Mouse (Mus musculus): ENCODE measurements around the gene Trim10.

Gene Trim10

DNA sequence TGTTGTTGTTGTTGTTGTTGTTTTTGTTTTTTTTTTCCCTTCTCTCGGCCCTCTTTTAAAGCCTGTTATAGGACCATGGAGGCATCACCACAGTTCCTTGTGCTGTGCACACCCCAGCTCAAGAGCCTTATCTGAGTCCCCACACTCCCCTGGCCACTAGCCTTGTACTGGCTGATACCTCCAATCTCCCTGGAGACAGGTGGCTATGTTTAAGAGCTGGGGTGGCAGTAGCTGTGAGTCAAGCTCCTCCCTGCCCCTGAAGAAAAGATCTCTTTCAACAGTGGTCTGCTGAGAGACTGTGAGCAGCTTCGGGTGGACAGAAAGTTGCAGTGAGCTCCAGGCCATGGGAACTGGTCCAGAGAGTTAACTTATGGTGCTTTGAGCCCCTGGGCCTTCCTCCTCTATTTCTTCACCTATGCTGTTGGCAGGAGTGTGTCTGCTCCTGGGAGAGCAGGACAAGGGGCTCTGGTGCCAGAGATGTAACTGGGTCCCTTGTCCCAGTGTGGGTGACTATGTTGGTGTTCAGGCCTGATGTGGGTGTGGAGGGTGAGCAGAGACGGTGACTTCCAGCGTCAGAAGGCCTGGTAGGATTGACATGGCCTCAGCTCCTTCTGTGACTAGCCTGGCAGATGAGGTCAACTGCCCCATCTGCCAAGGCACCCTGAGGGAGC, at the start of gene Trim10:
Trim10 (plus strand) TSS at position 291 of the 671 bp plus-strand sequence.
- no peak for DNase-seq

GRCm38 (mm10) chr17:36824005-36824404, 45.4 kb upstream of the Trim10 start:
- peak; percentile 62 for DNase-seq

GRCm38 (mm10) chr17:36825525-36825924, 43.8 kb upstream of the Trim10 start:
- DNase-seq = no peak

- DNase-seq = peak; percentile 92
Measured at GRCm38 (mm10) chr17:36826002-36826401, 43.4 kb upstream of the Trim10 start.

DNA sequence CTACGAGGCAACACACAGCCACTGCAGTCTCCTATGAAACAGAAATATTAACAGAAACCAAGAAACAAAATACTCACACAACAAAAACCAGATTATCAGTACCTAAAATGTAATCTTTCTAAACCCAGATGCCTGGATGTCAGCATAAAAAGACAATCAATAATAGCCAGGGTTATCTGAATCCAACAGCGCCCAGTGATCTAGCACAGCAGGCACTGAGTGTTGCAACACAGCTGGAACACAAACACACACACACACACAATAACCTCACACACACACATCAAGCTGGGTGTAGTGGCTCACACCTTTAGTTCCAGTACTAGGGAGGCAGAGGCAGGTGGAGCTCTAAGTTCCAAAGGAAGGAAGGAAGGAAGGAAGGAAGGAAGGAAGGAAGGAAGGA, 40.9 kb upstream of the Trim10 start:
- no peak for DNase-seq

GRCm38 (mm10) chr17:36830470-36830869, 38.9 kb upstream of the Trim10 start:
- no peak for DNase-seq

- DNase-seq = no peak
Measured at GRCm38 (mm10) chr17:36832694-36833093, 36.7 kb upstream of the Trim10 start.

DNA sequence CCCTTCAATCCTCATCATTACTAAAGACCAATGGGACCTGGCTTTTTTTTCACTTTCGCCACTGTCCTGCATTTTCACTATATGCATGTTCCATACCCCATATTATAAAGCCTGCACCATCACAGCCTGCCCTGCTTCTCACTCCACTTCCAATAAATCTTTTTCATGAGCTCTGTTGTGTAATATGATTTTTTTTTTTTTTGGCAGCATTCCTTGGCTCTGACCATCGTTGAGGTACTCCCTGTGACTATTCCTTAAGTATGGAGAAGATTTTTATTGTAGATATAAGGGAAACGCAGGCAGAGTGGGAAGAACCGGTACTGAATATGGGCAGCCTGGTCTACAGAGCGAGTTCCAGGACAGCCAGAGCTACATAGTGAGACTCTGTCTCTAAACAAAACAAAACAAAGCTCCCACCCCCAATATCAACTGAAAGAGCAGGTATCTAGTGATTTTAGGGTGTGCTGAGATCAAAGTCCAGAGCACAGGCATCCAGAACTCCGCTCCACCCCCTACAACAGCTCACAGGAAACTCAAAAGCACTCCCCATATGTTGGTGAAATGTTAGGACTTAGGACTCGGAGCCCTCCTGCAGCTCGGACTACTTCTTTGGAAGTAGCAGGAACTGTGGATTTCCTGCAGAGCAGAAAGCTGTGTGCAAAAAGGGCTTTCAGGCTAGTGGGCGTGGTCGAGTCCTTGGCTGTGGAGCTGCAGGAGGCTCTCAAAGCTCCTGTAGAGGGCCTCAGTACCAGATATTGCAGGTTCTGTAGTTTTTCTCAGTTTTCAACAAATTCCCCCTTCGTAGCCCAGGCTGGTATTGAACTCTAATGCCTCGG, 33.6 kb upstream of the Trim10 start:
- peak; percentile 60 for DNase-seq

GRCm38 (mm10) chr17:36836427-36836812, 33.0 kb upstream of the Trim10 start:
- DNase-seq = peak; percentile 12

DNA sequence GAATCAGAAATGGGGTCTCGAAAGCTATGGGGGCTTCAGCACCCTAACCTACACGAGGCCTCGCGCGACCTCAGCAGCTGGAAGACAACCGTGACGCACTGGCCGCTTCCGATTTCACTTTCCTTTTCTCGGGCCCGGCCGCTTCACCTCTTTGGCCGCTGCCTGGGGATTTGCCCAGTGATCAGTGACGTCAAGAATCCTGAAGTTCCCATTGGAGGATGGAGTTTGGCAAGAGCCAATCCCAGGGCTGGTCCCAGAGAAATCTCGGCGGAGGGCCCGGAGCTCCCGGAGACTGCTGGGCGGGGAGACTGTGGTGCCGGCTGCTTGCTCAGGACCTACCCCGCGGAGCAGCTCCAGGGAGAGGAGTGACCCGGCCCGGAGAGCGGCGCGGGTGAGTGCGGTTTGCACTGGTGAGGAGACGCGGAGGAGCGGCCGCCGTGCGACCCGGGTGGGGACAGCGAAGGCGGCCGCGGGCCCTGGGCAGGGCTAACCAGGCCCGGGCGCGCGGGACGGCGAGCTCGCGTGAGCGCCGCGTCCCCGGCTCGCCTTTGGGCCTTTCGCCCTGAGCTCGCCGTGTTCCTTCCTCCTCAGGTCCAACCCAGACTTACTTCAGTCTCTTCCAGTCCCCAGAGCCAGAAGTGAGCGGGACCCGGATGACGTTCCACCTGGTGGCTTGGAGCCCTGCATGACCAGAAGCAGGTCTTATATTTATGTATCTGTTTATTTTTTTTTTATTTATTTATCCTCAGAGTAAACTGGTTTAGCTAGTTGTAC, 32.3 kb upstream of the Trim10 start, which contains the start of gene Trim26:
Trim26 (plus strand) TSS at position 261 of the 774 bp plus-strand sequence.
- DNase-seq = peak; percentile 99

DNA sequence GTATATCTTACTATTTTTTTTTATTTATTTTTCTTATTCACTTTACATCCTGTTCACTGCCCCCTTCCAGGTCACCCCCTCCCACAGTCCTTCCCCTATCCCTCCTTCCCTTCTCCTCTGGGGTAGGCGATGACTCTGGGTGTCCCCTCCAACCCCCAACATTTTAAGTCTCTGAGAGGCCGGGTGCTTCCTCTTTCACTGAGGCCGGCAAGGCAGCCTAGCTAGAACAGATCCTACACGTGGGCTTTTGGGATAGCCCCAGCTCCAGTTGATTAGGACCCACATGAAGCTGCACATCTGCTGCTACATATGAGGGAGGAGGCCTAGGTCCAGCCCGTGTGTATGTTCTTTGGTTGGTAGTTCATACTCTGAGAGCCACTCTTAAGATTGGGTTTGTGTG, 30.4 kb upstream of the Trim10 start:
- no peak for DNase-seq

DNA sequence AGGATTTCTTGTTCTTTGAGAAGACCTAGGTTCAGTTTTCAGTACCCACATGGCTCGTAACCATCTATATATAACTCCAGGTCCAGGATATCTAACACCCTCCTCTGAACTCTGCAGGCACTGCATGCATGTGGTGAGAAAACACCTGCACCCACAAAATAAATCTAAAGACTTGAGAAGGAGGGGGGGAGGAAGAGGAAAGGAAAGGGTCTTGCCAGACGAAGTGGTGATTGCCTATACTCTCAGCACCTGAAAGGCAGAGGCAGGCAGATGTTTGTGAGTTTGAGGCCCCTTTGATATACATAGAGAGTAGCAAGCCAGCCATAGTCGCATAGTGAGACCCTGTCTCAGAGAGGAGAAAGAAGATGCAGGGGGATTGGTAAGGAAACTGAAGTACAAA, 29.4 kb upstream of the Trim10 start:
- DNase-seq = no peak

DNA sequence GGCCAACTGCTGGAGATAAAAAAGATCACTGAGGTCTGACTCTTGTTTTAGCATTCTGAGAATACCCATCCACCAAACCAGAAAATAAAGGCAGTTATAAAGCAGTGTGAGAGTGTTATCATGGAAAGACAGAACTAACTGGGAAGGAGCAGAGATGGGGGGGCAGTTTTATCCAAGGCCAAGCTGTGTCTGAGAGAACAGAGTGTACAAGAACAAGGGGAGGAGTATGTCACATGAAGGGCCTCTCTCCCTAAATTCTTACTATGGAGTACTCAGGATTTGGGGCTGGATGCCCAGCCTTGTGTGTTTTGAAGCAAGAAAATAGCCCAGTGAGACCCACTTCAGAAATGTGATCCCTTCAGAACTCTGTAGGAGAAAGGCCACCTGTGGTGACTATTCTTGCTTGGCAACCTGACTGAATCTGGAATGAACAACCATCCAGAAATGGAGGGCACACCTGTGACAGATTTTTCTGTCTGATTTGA, 28.4 kb upstream of the Trim10 start:
- DNase-seq = no peak

- DNase-seq = no peak
Measured at GRCm38 (mm10) chr17:36843696-36844095, 25.7 kb upstream of the Trim10 start.

GRCm38 (mm10) chr17:36844286-36844719, 25.1 kb upstream of the Trim10 start:
- no peak for DNase-seq

GRCm38 (mm10) chr17:36844725-36845124, 24.6 kb upstream of the Trim10 start:
- no peak for DNase-seq

GRCm38 (mm10) chr17:36848911-36849310, 20.5 kb upstream of the Trim10 start:
- DNase-seq = no peak

- DNase-seq = no peak
Measured at GRCm38 (mm10) chr17:36849992-36850391, 19.4 kb upstream of the Trim10 start.

DNA sequence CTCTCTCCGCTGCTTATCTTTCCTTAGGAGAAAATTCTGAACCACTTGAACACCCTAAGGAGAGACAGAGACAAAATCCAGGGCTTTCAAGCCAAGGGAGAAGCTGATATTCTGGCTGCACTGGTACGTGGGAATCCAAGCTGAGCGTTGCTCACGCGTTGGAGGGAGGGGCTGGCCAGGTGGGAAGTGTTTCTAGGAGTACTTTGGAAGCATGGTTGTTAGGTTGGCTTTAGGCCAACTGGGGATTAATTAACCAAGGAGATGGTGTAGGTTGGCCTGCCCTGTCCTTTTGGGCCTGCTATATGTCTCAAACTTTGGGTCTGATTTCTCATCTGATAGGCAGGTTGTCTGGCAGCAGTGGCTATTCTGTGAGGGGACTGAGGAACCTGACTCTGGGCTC, 18.2 kb upstream of the Trim10 start:
- DNase-seq = no peak

GRCm38 (mm10) chr17:36851627-36852026, 17.7 kb upstream of the Trim10 start:
- DNase-seq = no peak

GRCm38 (mm10) chr17:36855484-36855883, 13.9 kb upstream of the Trim10 start:
- DNase-seq = no peak

GRCm38 (mm10) chr17:36856236-36856635, 13.1 kb upstream of the Trim10 start:
- no peak for DNase-seq

- no peak for DNase-seq
Measured at GRCm38 (mm10) chr17:36858181-36858580, 11.2 kb upstream of the Trim10 start.
